Mouse (Mus musculus) embryo, embryonic 11.5 days (tissue): Measurements from ENCODE around the gene Cyp24a1.
A peak's percentile ranks its signal among the peaks of the same experiment; 100 is the strongest.
"Not testable (repeated sequence)": the region's sequence is repeated elsewhere in the genome, so short reads cannot be mapped to it uniquely, and the experiment has no call there.

Experiments
- DNase-seq: peaks from one replicate; pipeline ENCODE4 v3.0.0-alpha.2; 2012; ENCODE audit warnings: low read depth, low spot score

Cyp24a1 gene

GRCm38 (mm10) chr2:170496154-170496930 lies 603 bp downstream of the Cyp24a1 start, which contains the start of gene Pfdn4:
TSS of gene Pfdn4 (plus strand) at chr2:170496428.
- DNase-seq = no peak

DNA sequence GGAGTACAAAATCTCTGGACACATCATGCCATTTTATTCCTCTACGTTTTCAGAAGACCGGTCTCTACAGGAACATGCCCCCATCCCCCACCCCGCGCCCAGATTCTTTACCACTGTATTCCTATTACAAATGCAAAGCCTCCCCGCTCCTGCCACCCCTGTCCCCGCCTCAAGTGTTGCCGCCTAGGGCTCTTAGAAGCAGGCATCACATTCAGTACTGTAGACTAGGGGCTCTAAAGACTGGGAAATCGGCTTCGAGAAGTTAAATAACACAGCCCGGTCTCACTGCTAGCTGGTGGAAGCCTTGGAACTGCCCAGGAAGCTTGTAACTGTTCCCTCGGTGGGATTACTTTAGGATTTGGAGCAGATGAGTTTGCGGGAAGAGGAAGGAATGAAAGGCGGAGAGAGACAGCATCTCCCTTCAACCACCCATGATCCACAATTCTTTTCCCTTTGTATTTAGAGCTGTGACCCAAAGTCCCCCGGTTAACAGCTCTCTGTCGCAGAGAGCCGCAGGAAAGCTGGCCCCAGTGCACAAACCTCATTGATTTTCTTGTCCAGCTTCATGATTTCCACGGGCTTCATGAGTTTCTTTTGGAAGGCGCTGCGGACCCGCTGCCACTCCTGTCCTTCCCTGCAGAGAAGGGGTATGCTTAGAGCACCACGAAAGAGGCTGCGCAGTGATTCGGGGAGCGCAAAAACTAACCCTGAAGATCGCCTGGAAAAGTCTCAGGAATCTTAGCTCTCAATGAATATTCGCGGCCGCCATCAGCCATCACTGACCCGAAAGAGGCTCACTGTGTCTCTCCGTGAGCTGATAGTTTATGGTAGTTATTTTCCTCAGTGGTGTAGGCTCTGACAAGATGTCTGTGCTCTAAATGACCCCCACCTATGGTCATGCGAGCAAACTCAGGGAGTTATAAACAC lies 1.9 kb downstream of the Cyp24a1 start:
- no peak for DNase-seq

DNA sequence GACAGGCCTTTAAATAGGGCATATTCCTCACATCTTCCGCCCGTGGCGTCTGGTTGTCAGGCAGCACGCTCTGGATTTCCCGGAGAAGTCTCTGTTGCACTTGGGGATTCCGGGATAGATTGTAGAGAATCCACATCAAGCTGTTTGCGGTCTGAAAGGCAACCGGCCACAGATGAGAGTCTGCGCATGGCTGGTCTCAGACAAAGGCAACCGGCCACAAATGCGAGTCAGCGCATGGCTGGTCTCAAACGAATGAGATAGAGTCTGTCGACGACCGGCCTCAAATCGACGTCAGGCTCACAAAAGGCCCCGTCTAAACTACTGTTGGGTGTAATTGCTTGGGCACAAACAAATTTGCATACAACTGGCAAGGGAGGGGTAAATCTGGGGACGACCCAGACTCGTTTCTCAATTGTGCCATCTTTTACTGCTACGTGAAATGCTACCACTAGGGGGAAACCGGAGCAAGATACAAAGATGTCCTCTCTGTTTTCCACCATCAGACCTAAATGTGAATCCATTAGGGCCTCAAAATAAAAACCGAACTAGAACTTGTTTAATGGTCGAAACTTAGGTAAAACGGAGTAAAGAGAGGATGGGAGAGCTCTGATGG lies 8.9 kb downstream of the Cyp24a1 start:
- DNase-seq = no peak

- no peak for DNase-seq
Measured at GRCm38 (mm10) chr2:170487202-170487601, 9.7 kb downstream of the Cyp24a1 start.

DNA sequence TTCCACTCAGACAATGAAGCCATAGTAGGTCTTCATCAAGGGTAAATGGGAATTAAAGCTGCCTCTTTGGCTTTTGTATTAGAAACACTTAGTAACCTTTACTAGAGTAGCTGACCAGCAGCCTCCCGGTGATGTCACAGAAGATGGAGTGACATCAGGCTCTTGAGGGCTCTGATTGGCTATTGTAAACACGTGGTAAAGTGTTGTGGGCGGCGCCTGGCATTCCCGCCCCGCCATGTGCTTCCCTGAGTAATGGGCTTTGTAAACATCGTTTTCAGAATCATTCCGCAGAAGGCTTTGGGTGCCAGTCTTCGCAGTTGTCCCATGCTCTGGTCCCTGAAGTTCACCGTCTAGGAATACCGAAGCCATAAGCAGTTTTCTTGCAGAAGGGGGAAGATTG lies 13.0 kb downstream of the Cyp24a1 start:
- no peak for DNase-seq

DNA sequence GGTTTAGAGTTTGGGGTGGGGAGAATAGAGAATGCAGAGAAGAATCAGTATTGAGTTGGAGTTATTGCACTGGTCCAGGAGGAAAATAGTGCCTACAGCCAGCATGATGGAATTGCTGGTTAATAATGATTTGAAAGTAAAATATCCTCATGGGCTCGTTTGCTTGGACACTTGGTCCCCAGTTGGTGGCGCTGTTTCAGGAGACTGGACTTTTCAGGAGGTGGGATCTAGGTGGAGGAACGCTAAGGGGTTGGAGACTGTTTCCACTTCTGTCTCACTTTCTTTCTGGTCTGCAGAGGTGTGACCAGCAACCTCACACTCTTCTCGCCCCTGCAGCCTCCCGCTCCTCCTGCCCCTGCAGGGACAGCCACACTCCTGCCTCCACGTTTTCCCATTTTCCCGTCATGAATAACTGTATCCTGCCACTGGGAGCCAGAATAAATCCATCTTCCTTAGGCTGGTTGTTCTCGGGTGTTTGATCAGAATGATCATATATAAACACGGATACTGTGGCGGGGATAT lies 14.9 kb downstream of the Cyp24a1 start:
- no peak for DNase-seq

- no peak for DNase-seq
Measured at GRCm38 (mm10) chr2:170476643-170477042, 20.3 kb downstream of the Cyp24a1 start.

DNA sequence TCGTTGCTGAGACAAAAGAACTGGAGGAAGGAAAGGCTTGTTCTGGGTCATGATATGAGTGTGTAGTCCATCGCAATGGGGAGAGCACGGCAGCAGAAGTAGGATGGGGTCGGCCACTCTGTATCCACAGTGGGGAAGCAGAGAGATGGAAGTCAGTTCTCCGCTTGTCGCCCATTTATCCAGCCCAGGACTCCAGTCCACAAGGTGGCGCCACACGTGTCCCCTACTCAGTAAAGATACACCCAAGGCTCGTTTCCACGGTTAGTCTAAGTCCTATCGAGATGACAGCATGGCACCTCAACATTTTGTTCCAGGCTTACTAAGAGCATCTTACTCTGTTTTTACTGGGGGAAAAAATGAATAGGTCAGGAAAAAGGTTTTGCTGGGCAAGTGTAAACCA lies 20.7 kb downstream of the Cyp24a1 start:
- DNase-seq = no peak

DNA sequence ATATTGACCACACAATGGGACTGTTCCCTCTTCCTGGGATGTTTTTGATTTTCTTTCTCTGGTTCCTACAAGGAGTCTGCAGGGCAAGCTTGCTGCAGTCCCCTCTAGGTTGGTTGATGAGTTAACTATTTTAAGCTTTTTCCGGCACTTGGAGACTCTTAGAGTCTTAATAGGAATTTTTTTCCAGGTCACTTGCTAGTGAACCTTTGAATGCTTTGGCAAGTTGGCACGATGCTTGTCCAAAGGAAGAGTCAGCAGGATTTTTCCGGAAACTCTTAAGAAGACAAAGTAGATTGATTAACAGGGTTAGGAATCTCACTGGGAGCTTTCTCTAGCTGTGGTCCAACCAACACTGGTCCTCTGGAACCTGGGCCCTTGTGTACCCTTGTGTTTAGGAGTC lies 21.8 kb downstream of the Cyp24a1 start:
- DNase-seq = no peak

- DNase-seq = no peak
Measured at GRCm38 (mm10) chr2:170474125-170474524, 22.8 kb downstream of the Cyp24a1 start.

DNA sequence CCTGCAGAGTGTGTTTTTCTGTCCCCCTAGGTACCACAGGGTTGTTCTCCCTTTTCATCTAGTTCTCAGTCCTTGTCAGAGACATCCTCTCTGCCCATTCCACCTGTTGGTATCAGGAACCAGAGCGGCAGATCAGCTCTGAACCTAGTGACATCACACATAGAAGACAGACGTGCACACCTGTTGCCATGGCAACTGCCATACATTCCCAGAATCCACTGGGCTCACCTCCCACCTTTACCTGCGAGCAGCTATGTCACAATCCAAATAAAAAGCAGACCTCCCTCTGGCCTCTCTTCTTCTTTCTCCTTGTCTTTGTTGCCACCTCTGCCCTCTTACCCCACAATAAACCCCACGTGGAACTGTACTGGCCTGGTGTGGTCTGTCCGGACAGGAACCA lies 26.4 kb downstream of the Cyp24a1 start:
- no peak for DNase-seq

DNA sequence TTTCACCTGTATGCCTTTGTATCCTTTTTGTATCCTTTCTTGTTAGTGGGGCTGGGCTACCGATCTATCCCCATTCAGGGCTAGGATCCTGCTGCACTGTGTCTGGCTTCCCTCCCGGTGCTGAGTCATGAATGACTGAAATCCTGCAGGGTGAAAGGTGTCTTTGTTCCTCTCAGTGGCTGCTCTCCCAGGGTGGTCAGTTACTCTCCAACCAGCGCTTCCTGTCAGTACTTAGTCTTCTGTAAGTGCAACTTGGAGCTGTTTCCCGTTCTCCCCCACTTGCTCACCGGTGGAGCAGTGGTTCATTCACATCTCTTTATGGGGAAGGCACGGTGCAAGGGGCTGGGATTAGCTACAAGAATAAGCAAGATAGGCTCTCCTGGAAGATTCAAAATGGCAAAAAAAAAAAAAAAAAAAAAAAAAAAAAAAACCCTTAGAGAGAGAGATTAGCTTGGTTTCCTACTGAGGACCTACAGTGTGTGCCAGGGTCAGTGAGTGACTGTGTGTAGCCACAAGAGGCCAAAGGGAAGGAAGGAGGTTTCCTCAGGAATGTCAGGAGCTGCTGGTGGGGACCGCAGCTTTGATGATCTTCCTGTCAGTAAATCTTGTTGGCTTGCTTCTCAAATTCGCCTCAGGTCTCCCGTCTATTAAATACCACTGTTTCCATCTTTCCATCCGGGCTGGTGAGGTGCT lies 27.2 kb downstream of the Cyp24a1 start:
- DNase-seq = no peak

GRCm38 (mm10) chr2:170468009-170468408 lies 28.9 kb downstream of the Cyp24a1 start:
- DNase-seq = no peak

- DNase-seq = no peak
Measured at GRCm38 (mm10) chr2:170464817-170465216, 32.1 kb downstream of the Cyp24a1 start.

- no peak for DNase-seq
Measured at GRCm38 (mm10) chr2:170461652-170462051, 35.3 kb downstream of the Cyp24a1 start.

DNA sequence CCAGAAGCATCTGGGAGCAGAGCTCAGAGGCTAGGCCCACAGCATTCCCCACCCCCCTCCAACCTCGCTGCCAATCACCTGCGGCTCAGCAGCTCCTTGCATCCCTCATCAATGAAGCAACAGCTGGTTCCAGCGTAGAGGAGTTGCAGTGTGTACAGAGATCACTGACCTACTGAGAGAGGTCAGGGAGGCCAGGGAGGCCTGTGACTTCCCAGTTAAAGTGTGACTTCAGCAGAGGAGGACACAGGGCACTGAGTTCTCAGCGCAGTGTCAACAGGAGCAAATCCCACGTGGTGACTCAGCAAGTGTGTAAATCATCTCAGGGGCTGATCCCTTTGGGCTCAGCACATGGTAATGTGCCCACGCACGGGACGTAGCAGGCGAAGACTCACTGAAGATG lies 37.1 kb downstream of the Cyp24a1 start:
- DNase-seq = no peak

- DNase-seq = no peak
Measured at GRCm38 (mm10) chr2:170459183-170459582, 37.8 kb downstream of the Cyp24a1 start.

GRCm38 (mm10) chr2:170453809-170454208 lies 43.1 kb downstream of the Cyp24a1 start:
- DNase-seq = not testable (repeated sequence)

DNA sequence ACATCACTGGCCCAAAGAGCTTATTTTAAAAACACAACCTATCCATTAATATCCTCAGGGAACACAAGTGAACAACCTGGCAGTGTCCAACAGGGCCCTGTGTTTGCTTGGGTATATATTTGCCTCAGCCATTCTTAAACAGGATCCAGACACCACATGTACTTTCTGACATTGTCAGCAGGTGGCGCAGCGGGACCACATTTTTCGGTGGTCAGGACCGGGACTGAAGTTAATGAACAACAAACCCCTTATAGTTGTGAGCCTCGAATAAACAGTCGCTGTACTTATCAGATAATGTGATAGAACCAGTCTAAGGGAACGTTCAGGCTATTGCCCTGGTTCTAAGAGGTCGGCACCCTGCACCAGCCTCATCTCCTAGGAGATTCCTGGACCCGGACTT lies 46.0 kb downstream of the Cyp24a1 start:
- DNase-seq = peak; percentile 69

DNA sequence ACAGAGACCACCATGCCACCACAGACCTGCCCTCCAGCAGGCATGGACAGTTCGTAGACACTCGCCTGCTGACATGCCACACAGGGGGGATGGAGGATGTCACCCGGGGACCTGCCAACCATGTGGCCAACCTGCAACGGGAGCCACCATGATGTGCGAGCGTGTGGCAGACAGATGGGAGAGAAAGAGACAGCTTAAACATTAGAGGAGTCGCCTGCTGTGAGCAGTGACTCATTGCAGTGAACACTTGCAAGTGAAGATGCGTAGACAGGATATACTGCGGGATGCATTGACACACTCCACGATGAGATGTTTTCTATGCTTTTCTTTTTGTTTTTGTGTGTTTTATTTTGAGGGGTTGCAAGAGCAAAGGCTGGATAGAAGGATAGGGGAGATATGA lies 49.3 kb downstream of the Cyp24a1 start:
- no peak for DNase-seq

DNA sequence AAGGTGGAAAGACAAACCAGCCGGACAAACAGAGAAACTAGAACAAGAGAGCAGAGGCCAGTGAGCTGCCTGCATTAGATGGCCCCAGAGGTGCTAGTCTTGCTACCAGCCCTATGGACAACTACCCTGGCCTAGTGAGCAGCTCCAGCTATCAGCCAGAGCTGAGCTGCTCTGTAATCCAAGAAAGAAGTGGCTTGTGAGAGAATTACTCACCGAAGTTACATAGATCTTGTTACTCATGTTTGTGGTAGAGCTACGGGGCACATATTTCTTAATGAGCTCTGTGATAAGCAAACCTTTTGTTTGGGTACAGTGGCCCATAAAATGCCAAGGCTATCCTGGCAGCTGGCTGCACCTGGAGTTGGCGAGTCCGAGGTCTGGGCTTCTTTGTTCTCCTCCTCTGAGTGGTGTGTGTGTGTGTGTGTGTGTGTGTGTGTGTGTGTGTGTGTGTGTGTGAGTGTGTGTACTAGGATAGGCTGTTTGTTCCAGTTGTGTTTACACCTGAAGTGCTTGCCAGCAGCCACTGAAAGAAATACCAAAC lies 50.0 kb downstream of the Cyp24a1 start:
- no peak for DNase-seq
